Mouse (Mus musculus) heart, embryonic 14.5 days (tissue): ENCODE measurements at regions not wholly inside any gene's neighbourhood (a gene's known extent, or its start where the extent isn't known, plus 50 kb on each side); places are given as distances from the start of the nearest gene placed in this dataset.

Experiments used
- ATAC-seq: fragments of 200-750 bp; cut with Nextera tagmentation; 2 replicates; pipeline ENCODE4 v1.8.0; 2017; ENCODE audit warnings: low read depth, moderate TSS enrichment; ENCODE audit not compliant: insufficient number of reproducible peaks, insufficient read depth, low FRiP score
- H3K27ac ChIP-seq, 2 experiments: fragments of 200-500 bp in 1 of 2; fragments of 300-500 bp in 1 of 2; sonication (generic) in 1 of 2; replicated peaks in 1 of 2; 2 replicates each; pipeline ENCODE4 v1.5.1; 2012 to 2014; ENCODE audit warnings: low read depth in 2 of 2, low read length in 2 of 2, control low read depth in 1 of 2, mild to moderate bottlenecking in 1 of 2, mixed read lengths in 1 of 2; ENCODE audit not compliant: control insufficient read depth in 1 of 2, insufficient read depth in 1 of 2
- H3K27me3 ChIP-seq: fragments of 300-500 bp; sonication (generic); 2 replicates; pipeline ENCODE4 v1.6.1; 2014; ENCODE audit warnings: mild to moderate bottlenecking, low read length, control low read depth; ENCODE audit not compliant: control insufficient read depth, insufficient read depth
- H3K36me3 ChIP-seq: fragments of 300-500 bp; sonication (generic); 2 replicates; pipeline ENCODE4 v1.6.1; 2014; ENCODE audit warnings: mild to moderate bottlenecking, control low read depth, low read length, mixed read lengths; ENCODE audit not compliant: control insufficient read depth, insufficient read depth
- H3K4me1 ChIP-seq, 2 experiments: fragments of 200-500 bp in 1 of 2; fragments of 300-500 bp in 1 of 2; sonication (generic) in 1 of 2; 2 replicates each; pipeline ENCODE4 v1.6.1; 2012 to 2014; ENCODE audit warnings: low read length in 2 of 2, control low read depth in 1 of 2, mixed read lengths in 1 of 2; ENCODE audit not compliant: control insufficient read depth in 2 of 2, insufficient read depth in 2 of 2
- H3K4me2 ChIP-seq: fragments of 300-500 bp; sonication (generic); 2 replicates; pipeline ENCODE4 v1.6.1; 2014; ENCODE audit warnings: mild to moderate bottlenecking, low read length
- H3K4me3 ChIP-seq, 2 experiments: fragments of 200-500 bp in 1 of 2; fragments of 300-500 bp in 1 of 2; sonication (generic) in 1 of 2; 2 replicates each; pipeline ENCODE4 v1.5.1; 2012 to 2014; ENCODE audit warnings: low read length in 2 of 2, mild to moderate bottlenecking in 2 of 2, control low read depth in 1 of 2, low read depth in 1 of 2, moderate library complexity in 1 of 2; ENCODE audit not compliant: control insufficient read depth in 1 of 2, insufficient read depth in 1 of 2
- H3K9ac ChIP-seq: fragments of 300-500 bp; sonication (generic); 2 replicates; pipeline ENCODE4 v1.6.1; 2014; ENCODE audit warnings: mild to moderate bottlenecking, low read length
- H3K9me3 ChIP-seq: fragments of 300-500 bp; sonication (generic); 2 replicates; pipeline ENCODE4 v1.6.1; 2016; ENCODE audit warnings: low read length, control low read depth; ENCODE audit not compliant: control insufficient read depth
- WGBS: fragments of 180-500 bp; shearing (Covaris S2); extraction: QIAGEN DNeasy Blood & Tissue Kit; methylation state at CpG from one replicate; pipeline ENCODE4 v1.1.7; 2014; 5-methylcytosine and 5-hydroxymethylcytosine counted together

DNA sequence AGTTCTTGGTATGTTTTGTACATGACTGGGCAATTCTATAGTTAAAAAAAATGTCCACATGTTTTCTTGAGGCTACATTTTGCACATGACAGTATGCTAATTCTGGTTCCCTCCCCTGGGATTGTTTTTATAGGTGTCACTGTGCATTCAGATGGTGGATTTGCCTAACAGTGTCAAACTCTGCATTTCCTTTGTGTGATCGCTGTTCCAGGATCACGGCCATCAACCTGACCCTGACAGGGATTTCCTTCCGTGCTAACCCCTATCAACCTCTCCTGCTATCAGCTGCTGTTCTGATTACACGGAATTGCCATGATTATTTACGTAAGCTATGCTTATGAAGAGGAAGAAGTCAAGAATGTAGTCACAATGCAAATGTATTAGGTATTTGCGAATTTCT lies 155.1 kb upstream of the Tmem45b start:
- no peaks in the 10 kb centered on the region for H3K9me3 ChIP-seq
- H3K4me3 ChIP-seq: no peak overlapping the region
- H3K27me3 ChIP-seq: no peaks in the 10 kb centered on the region
- H3K4me2 ChIP-seq: no peak overlapping the region
- no peak for ATAC-seq
- WGBS: 44% methylated on average over 6 of the region's 6 CpGs
- H3K36me3 ChIP-seq: no peaks in the 10 kb centered on the region
- no peak overlapping the region for H3K9ac ChIP-seq
- no peaks in the 10 kb centered on the region for H3K4me1 ChIP-seq
- no peak overlapping the region for H3K27ac ChIP-seq

DNA sequence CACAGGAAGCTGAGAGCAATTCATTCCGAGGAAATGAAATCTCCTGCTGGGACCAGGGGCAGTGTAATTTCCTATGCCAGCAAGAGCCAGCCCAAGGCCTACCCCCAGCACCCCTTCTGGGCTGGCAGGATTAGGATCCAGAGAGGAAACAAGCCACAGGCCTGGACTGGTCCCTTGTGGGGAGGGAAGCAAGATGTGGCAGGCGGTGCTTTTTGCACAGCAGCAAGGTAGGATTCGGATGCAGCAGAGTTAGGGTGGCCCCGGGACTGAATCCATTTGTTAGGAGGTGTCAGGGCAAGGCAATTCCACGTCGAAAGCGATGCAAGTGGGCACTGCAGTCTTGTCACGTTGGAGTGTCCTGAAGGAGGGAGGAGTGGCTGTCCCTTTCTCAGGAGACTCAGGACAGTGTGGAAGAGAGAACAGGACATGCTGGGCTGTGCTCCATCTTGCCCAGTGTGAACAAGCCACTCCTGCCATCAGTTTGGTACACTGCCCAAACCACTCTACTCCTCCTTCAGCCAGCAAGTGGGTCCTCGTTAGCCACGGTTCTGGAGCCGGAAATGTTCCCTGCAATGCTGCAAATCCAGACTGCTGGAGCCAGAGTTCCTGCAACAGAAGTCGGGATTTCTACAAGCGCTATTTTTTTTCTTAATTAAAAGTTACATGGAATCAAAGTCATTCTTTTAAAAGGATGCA lies 150.1 kb upstream of the Tmem45b start:
- Histone ChIP-seq H3K9ac (no peak overlapping the region), H3K4me2 (no peak overlapping the region), H3K36me3 (no peaks in the 10 kb centered on the region), H3K27ac (no peak overlapping the region), H3K4me1 (peaks cover 3 to 6% of the 10 kb centered on the region in 2 experiments; a peak in 2 of 4 replicates), H3K9me3 (no peaks in the 10 kb centered on the region), H3K4me3 (no peak overlapping the region), H3K27me3 (no peaks in the 10 kb centered on the region)
- 64% methylated on average over 13 of the region's 13 CpGs for whole genome bisulfite sequencing
- no peak for ATAC-seq

DNA sequence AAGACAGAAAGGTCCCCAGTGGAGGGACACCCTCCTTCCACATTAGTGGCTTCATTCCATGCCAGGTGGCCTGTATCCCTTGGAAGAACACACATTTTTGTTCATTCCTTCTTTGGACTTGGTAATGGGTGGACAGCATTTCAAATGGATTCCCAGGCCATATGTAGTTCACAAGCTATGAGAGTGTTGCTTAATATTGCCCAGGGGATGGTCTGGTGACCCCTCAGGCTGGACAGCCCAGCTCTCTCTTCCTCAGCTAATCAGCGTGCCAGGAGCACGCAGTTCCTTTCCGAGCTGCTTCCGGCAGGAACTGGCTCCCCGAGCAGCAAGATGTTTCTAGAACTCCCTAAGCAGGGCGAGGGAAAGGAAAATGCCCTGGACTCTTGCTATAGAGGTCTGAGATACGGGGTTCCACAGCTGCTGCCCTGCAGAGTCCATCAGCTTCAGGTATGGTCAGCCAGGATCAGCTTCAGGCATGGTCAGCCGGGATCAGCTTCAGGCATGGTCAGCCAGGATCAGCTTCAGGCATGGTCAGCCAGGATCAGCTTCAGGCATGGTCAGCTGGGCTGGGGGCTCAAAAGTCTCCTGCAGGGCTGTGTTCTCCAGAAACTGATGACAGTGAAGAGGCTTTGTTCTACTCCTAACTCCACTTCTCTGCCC lies 146.9 kb upstream of the Tmem45b start:
- ATAC-seq: no peak

DNA sequence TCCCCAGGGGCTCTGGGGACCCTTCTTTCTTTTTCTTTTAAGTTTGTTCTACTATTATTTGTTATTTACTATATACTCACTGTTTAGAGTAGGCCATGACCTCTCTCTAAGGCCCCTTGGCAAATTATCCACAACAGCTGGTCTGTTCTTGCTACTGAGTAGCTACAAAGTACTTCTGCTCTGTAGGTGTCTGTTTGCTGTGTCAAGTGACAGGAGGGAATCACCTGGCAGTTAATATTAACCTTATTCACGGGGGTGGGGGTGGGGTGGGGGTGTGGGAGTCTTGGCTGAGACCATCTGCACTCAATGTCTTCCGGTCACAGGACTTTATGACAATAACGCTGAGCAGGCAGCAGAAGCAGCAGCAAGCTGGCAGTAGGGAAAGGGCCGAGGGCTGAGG lies 146.4 kb upstream of the Tmem45b start:
- Histone ChIP-seq H3K4me2 (no peak overlapping the region), H3K9me3 (no peaks in the 10 kb centered on the region), H3K4me3 (no peak overlapping the region), H3K36me3 (no peaks in the 10 kb centered on the region), H3K27me3 (no peaks in the 10 kb centered on the region), H3K27ac (no peak overlapping the region), H3K4me1 (peaks cover 3 to 6% of the 10 kb centered on the region in 2 experiments; a peak in 2 of 4 replicates), H3K9ac (no peak overlapping the region)
- ATAC-seq: no peak
- 48% methylated on average over 4 of the region's 4 CpGs for WGBS

More for the DNA sequence above, 146.9 kb upstream of the Tmem45b start:
- Histone ChIP-seq H3K9ac (no peak overlapping the region), H3K36me3 (no peaks in the 10 kb centered on the region), H3K27ac (no peak overlapping the region), H3K27me3 (no peaks in the 10 kb centered on the region), H3K4me2 (no peak overlapping the region), H3K9me3 (no peaks in the 10 kb centered on the region), H3K4me3 (no peak overlapping the region), H3K4me1 (peaks cover 3 to 6% of the 10 kb centered on the region in 2 experiments; a peak in 2 of 4 replicates)
- WGBS: 57% methylated on average over 8 of the region's 8 CpGs

DNA sequence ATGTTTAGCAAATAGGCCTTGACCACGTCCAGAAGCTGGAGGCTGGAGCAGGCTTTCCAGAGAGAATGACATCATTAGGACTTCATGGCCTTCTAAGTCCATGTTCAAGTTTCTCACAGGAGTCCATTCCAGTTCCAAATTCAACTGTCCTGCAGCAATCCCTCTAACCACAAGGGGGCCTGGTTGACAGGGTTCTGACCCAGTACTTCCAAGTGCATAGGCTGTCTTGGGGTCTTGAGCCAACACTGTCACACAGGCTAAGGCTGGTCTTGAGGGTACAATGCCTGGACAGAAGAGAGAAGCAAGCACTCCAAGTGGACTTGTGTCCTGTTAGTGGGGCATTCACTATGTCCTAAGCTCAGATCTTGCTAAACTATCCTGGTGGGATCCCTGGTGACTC lies 145.9 kb upstream of the Tmem45b start:
- 86% methylated on average over 1 of the region's 1 CpGs for WGBS
- no peak overlapping the region for H3K9ac ChIP-seq
- no peak for ATAC-seq

DNA sequence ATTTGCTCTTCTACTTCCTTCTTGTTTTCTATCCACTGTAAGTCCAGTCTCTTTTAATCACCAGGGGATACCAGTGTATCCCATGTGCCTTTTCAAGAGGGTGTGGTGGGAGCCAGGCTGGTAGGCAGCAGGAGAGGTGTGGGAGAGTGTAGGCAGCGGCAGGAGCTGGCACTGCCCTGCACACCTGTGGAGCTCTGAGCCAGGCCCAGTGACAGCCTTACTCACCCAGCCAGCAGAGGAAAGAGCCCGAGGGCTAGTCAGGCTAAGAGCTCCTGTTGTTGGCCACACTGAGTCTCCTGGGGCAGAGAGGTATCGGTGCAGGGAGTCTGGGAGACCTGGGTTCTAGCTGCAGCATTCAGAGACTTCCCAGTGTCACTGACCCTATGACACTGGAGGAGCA lies 145.5 kb upstream of the Tmem45b start:
- ATAC-seq: no peak
- Histone ChIP-seq H3K9me3 (no peaks in the 10 kb centered on the region), H3K4me3 (no peak overlapping the region), H3K27me3 (no peaks in the 10 kb centered on the region), H3K9ac (no peak overlapping the region), H3K4me2 (no peak overlapping the region), H3K4me1 (peaks cover 3 to 6% of the 10 kb centered on the region in 2 experiments; a peak in 2 of 4 replicates), H3K27ac (no peak overlapping the region), H3K36me3 (no peaks in the 10 kb centered on the region)
- 78% methylated on average over 3 of the region's 3 CpGs for WGBS

More for the DNA sequence above, 145.9 kb upstream of the Tmem45b start:
- Histone ChIP-seq H3K36me3 (no peaks in the 10 kb centered on the region), H3K27ac (no peak overlapping the region), H3K4me3 (no peak overlapping the region), H3K27me3 (no peaks in the 10 kb centered on the region), H3K4me1 (peaks cover 3 to 6% of the 10 kb centered on the region in 2 experiments; a peak in 2 of 4 replicates), H3K9me3 (no peaks in the 10 kb centered on the region), H3K4me2 (no peak overlapping the region)

DNA sequence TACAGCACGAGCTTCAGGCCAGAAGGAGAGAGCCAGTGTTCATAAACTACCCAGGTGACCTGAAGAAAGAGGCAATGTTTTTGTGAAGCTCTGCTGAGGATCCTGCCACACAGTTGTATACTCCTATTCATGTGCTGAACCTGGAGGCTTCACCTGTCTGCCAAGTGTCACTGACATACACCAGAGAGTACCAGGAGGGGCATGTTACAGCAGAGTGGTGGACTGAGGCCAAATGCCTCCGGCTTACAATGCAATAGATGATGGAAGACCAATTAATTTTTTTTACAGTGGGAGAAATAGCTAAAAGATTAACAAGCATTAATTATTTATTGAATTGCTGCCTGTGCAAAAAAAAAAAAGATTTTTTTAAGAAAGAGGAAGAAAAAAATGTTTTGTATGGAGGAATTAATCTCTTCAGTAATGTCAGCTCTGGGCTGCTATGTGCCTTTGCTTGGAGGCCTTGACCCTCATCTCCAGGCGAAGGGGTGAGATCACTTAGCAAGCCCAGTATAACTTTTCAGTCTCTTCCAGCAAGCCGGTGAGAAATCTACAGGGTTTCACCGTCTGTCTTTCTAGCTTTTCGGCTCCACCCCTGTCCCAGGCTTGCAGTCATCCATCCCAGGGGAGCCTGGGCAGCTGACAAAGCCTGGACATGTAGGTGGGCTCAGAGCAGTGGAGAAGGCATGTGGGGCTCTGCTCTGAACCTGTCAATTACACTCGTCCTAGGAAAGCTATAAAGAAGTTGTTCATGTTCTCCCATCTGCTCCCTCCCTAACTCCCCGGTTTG lies 144.0 kb upstream of the Tmem45b start:
- Histone ChIP-seq H3K27ac (no peak overlapping the region), H3K9me3 (no peaks in the 10 kb centered on the region), H3K4me3 (no peak overlapping the region), H3K4me2 (no peak overlapping the region), H3K27me3 (no peaks in the 10 kb centered on the region), H3K9ac (no peak overlapping the region), H3K4me1 (peaks cover 3 to 6% of the 10 kb centered on the region in 2 experiments; a peak in 2 of 4 replicates), H3K36me3 (no peaks in the 10 kb centered on the region)
- 52% methylated on average over 8 of the region's 8 CpGs for WGBS
- no peak for ATAC-seq
